Mouse (Mus musculus): Measurements from ENCODE around the gene Prkag2.

- TF ChIP-seq FLI1 (IDR thresholded peaks at IDR 0.05; ENCODE audit: low read length) (no peak), GATA1 (IDR thresholded peaks at IDR 0.05; ENCODE audit: borderline replicate concordance, low read length) (no peak)
These were observed 236.6 kb downstream of the Prkag2 start for GRCm38 (mm10) chr5:24863804-24864203.
